Mouse (Mus musculus): ENCODE measurements at regions not wholly inside any gene's neighbourhood (a gene's known extent, or its start where the extent isn't known, plus 50 kb on each side); places are given as distances from the start of the nearest gene placed in this dataset.
"Not testable (repeated sequence)": the region's sequence is repeated elsewhere in the genome, so short reads cannot be mapped to it uniquely, and the experiment has no call there.

- DNase-seq: no peak
Observed at GRCm38 (mm10) chrX:18960465-18960864, 499.3 kb upstream of the 4930578C19Rik start.

GRCm38 (mm10) chrX:18942612-18943011, 481.4 kb upstream of the 4930578C19Rik start:
- no peak for DNase-seq

GRCm38 (mm10) chrX:18933340-18933739, 472.1 kb upstream of the 4930578C19Rik start:
- no peak for DNase-seq

- DNase-seq: no peak
Observed at GRCm38 (mm10) chrX:18923084-18923483, 461.9 kb upstream of the 4930578C19Rik start.

- DNase-seq: no peak
Observed at GRCm38 (mm10) chrX:18921366-18922092, 460.3 kb upstream of the 4930578C19Rik start.

GRCm38 (mm10) chrX:18882784-18883171, 421.6 kb upstream of the 4930578C19Rik start:
- no peak for DNase-seq

GRCm38 (mm10) chrX:18882088-18882783, 421.0 kb upstream of the 4930578C19Rik start:
- DNase-seq: peak; percentile 67 to 73

GRCm38 (mm10) chrX:18875734-18876133, 414.5 kb upstream of the 4930578C19Rik start:
- no peak for DNase-seq

GRCm38 (mm10) chrX:18874051-18874450, 412.9 kb upstream of the 4930578C19Rik start:
- DNase-seq: peak in 1 of 2 experiments; percentile 6

- no peak for DNase-seq
Observed at GRCm38 (mm10) chrX:18838668-18839067, 377.5 kb upstream of the 4930578C19Rik start.

- DNase-seq: not testable (repeated sequence)
Observed at GRCm38 (mm10) chrX:18824971-18825370, 363.8 kb upstream of the 4930578C19Rik start.

- DNase-seq: no peak
Observed at GRCm38 (mm10) chrX:18814441-18814973, 353.3 kb upstream of the 4930578C19Rik start.

Measured in adrenal gland, postnatal 36 days (tissue).